Mouse (Mus musculus): ENCODE data around the gene Ssbp2. TPM values are rescaled to one million over a fixed set of nuclear protein-coding genes. Genes with fewer than 3 reads are reported as not detected.

Gene Ssbp2
- polyA plus RNA-seq, 1 experiment from 2014 or later: 30.1 TPM

DNA sequence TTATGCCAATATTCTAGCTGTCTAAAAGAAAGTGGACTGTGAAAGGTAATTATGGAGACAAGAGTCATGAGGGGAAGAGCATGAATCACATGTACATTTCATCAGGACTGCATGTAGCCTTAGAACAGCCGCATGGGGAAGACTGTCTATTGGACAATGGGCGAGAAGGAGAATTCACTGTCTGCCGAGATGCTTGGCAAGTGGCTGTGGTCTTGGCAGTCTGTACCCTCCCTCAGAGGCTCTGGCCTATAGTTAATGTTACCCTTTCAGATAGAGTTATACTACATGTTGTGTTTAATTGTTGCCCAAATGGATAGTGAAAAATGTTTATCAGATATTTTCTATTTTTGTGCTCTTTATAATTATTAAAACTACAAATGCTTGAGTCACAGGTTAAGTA is 156.0 kb downstream of the Ssbp2 start:
- Histone ChIP-seq H3K27me3 (replicated peaks; ENCODE audit: control insufficient read depth, insufficient read depth, low read length) (no peaks in the 10 kb centered on the region), H3K4me3 (ENCODE audit: low read depth, low read length) (no peak overlapping the region), H3K4me2 (replicated peaks; ENCODE audit: low read depth) (no peak overlapping the region), H3K4me1 (replicated peaks; ENCODE audit: control insufficient read depth, insufficient read depth, low read length) (0 out of 2 replicates have a peak, but pooled peaks cover 3% of the 10 kb centered on the region), H3K36me3 (ENCODE audit: control insufficient read depth, insufficient read depth) (no peaks in the 10 kb centered on the region), H3K27ac (ENCODE audit: low read depth, low read length) (no peak overlapping the region), H3K9me3 (ENCODE audit: control insufficient read depth) (no peaks in the 10 kb centered on the region), H3K9ac (ENCODE audit: low read depth, low read length) (no peak overlapping the region)
- TF ChIP-seq CTCF (IDR thresholded peaks at IDR 0.05; ENCODE audit: low read depth): no peak
- 85% methylated on average over 3 of the region's 3 CpGs for WGBS
- no peak for ATAC-seq

DNA sequence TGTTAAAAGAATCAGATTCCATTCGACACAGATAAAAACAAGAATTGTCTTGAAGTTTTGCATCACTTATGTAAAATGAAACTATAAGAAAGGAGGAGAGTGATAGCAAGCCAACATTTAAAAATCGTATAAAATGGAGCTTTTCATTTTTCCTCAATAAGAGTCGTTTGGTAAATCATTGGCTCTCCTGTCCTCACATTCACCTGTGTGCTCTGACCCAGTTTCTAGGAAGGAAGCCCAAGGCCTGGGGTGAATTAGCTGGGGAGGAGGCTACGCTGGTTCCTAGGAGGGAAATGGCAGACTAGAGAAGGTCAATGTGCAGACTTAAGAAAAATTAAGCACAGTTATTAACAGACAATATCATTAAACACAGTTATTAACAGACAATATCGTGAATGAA is 156.8 kb downstream of the Ssbp2 start:
- H3K4me2 ChIP-seq (replicated peaks; ENCODE audit: low read depth): no peak overlapping the region
- WGBS: 80% methylated on average over 5 of the region's 5 CpGs
- no peak for TF ChIP-seq CTCF (IDR thresholded peaks at IDR 0.05; ENCODE audit: low read depth)

DNA sequence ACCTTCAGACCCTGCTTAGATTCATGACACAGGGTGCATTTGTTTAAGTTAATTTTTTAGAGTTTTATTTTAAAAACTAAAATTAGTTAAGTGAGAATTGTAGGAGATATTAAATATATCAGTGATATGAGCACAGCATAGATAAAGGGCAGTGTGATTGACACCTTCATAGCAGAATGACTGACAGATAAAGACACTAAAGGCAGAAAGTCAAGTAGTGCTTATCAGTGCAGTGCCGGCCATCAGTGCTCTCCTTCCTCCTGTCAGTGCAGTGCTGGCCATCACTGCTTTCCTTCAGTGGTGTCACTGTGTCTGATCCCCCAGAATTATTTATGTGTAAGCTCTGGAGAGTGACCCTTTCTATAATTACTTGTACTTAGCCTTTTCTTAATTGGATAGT is 159.3 kb downstream of the Ssbp2 start:
- Histone ChIP-seq H3K9ac (ENCODE audit: low read depth, low read length) (no peak overlapping the region), H3K27me3 (replicated peaks; ENCODE audit: control insufficient read depth, insufficient read depth, low read length) (no peaks in the 10 kb centered on the region), H3K4me3 (ENCODE audit: low read depth, low read length) (no peak overlapping the region), H3K9me3 (ENCODE audit: control insufficient read depth) (no peaks in the 10 kb centered on the region), H3K36me3 (ENCODE audit: control insufficient read depth, insufficient read depth) (no peaks in the 10 kb centered on the region), H3K27ac (ENCODE audit: low read depth, low read length) (no peak overlapping the region), H3K4me1 (replicated peaks; ENCODE audit: control insufficient read depth, insufficient read depth, low read length) (no peaks in the 10 kb centered on the region), H3K4me2 (replicated peaks; ENCODE audit: low read depth) (no peak overlapping the region)
- TF ChIP-seq CTCF (IDR thresholded peaks at IDR 0.05; ENCODE audit: low read depth): no peak
- no peak for ATAC-seq
- 23% methylated on average over 1 of the region's 1 CpGs for whole genome bisulfite sequencing

More for the DNA sequence above, 156.8 kb downstream of the Ssbp2 start:
- Histone ChIP-seq H3K36me3 (ENCODE audit: control insufficient read depth, insufficient read depth) (no peaks in the 10 kb centered on the region), H3K9ac (ENCODE audit: low read depth, low read length) (no peak overlapping the region), H3K27me3 (replicated peaks; ENCODE audit: control insufficient read depth, insufficient read depth, low read length) (no peaks in the 10 kb centered on the region), H3K4me1 (replicated peaks; ENCODE audit: control insufficient read depth, insufficient read depth, low read length) (0 out of 2 replicates have a peak, but pooled peaks cover 3% of the 10 kb centered on the region), H3K4me3 (ENCODE audit: low read depth, low read length) (no peak overlapping the region), H3K9me3 (ENCODE audit: control insufficient read depth) (no peaks in the 10 kb centered on the region), H3K27ac (ENCODE audit: low read depth, low read length) (no peak overlapping the region)
- ATAC-seq: no peak

DNA sequence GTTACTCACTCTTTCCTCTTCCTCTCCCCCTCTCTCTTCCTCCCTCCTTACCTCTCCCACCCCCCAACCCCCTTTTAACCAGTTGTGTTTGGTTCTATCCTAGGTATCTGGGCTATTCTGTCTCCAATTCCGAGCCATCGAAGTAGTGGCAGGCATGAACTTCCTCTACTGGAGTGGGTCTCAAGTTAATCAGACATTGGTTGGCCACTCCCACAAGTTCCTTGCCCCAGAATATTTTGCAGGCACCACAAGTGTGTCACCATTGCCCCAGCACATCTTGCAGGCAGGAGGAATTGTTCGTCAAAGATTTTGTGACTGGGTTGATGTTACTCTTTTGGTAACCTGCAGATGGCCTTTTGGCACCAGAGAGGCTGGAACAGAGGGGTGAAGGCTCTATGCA is 160.5 kb downstream of the Ssbp2 start:
- Histone ChIP-seq H3K27ac (ENCODE audit: low read depth, low read length) (no peak overlapping the region), H3K27me3 (replicated peaks; ENCODE audit: control insufficient read depth, insufficient read depth, low read length) (no peaks in the 10 kb centered on the region), H3K4me3 (ENCODE audit: low read depth, low read length) (no peak overlapping the region), H3K9me3 (ENCODE audit: control insufficient read depth) (no peaks in the 10 kb centered on the region), H3K36me3 (ENCODE audit: control insufficient read depth, insufficient read depth) (no peaks in the 10 kb centered on the region), H3K4me1 (replicated peaks; ENCODE audit: control insufficient read depth, insufficient read depth, low read length) (no peaks in the 10 kb centered on the region), H3K9ac (ENCODE audit: low read depth, low read length) (no peak overlapping the region), H3K4me2 (replicated peaks; ENCODE audit: low read depth) (no peak overlapping the region)
- no peak for TF ChIP-seq CTCF (IDR thresholded peaks at IDR 0.05; ENCODE audit: low read depth)
- ATAC-seq: no peak
- WGBS: 91% methylated on average over 3 of the region's 3 CpGs

DNA sequence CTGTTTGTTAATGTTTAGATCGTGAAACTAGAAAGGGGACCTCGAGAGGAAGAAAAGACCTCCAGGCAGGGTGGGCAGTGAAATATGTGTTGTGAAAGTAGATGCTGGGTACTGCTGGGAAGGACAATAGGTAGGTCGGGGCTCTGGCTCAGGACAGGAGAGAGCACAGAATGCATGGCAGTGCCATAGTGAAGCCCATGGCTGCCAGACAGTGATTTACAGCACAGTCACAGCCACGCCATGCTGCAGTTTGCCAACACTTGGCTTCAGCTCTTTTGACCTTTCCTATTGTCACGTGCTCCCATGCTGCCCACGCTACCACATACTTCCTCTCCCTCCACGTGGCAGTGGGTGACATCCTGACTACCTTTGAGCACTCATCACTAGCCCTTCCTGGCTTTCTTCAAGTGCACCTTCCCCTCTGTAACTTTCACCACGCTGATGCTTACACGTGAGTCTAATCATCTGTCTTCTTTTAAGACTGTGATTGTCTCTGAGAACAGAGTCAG is 171.3 kb downstream of the Ssbp2 start:
- no peaks in the 10 kb centered on the region for H3K9me3 ChIP-seq (ENCODE audit: control insufficient read depth)
- TF ChIP-seq CTCF (IDR thresholded peaks at IDR 0.05; ENCODE audit: low read depth): no peak
- H3K4me2 ChIP-seq (replicated peaks; ENCODE audit: low read depth): no peak overlapping the region
- no peaks in the 10 kb centered on the region for H3K4me1 ChIP-seq (replicated peaks; ENCODE audit: control insufficient read depth, insufficient read depth, low read length)
- H3K27me3 ChIP-seq (replicated peaks; ENCODE audit: control insufficient read depth, insufficient read depth, low read length): no peaks in the 10 kb centered on the region
- 63% methylated on average over 9 of the region's 9 CpGs for WGBS
- no peak for ATAC-seq
- H3K9ac ChIP-seq (ENCODE audit: low read depth, low read length): no peak overlapping the region
- H3K4me3 ChIP-seq (ENCODE audit: low read depth, low read length): no peak overlapping the region
- no peaks in the 10 kb centered on the region for H3K36me3 ChIP-seq (ENCODE audit: control insufficient read depth, insufficient read depth)
- no peak overlapping the region for H3K27ac ChIP-seq (ENCODE audit: low read depth, low read length)

DNA sequence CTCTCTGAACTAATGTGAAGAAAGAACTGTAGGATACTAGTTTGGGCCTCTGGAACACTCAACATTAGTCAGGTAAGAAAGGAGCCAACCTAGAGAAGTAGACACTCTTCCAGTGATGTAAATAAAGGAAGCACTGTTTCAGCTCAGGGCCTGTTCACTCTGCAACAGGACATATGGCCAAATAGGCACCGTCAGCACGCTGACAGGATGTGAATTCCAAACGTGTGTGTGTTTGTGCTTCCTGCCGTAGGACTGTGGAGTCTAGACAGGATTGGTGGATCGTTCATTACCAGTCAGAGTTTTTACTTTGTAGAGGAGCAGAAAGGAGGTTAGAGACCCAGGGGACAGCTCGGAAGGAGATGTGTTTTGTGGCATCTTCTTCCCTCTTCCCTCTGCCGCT is 174.0 kb downstream of the Ssbp2 start:
- Histone ChIP-seq H3K27ac (ENCODE audit: low read depth, low read length) (no peak overlapping the region), H3K4me3 (ENCODE audit: low read depth, low read length) (no peak overlapping the region), H3K4me2 (replicated peaks; ENCODE audit: low read depth) (no peak overlapping the region), H3K9ac (ENCODE audit: low read depth, low read length) (no peak overlapping the region), H3K27me3 (replicated peaks; ENCODE audit: control insufficient read depth, insufficient read depth, low read length) (no peaks in the 10 kb centered on the region), H3K36me3 (ENCODE audit: control insufficient read depth, insufficient read depth) (no peaks in the 10 kb centered on the region), H3K4me1 (replicated peaks; ENCODE audit: control insufficient read depth, insufficient read depth, low read length) (no peaks in the 10 kb centered on the region), H3K9me3 (ENCODE audit: control insufficient read depth) (no peaks in the 10 kb centered on the region)
- ATAC-seq: no peak
- 47% methylated on average over 7 of the region's 7 CpGs for WGBS
- TF ChIP-seq CTCF (IDR thresholded peaks at IDR 0.05; ENCODE audit: low read depth): no peak

DNA sequence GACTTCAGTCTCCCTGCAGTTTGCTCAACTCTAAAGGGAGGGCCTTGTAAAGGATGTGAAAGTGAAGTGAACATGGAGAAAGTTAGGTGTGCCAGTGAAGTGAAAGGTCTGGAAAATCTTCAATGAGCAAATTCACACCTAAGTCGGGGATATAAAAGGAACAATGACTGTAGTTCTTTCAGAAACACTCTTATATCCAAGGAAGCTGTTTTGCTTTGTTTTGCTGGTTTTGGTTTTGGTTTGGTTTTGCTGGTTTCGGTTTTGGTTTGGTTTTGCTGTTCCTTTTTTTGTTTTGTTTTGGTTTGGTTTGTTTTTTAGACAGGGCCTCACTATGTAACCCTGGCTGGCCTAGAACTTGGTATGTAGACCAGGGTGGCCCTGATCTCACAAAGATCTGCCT is 175.9 kb downstream of the Ssbp2 start:
- no peak for ATAC-seq
- Histone ChIP-seq H3K27ac (ENCODE audit: low read depth, low read length) (no peak overlapping the region), H3K4me2 (replicated peaks; ENCODE audit: low read depth) (no peak overlapping the region)

More for the DNA sequence above, 175.9 kb downstream of the Ssbp2 start:
- Histone ChIP-seq H3K9ac (ENCODE audit: low read depth, low read length) (no peak overlapping the region), H3K27me3 (replicated peaks; ENCODE audit: control insufficient read depth, insufficient read depth, low read length) (no peaks in the 10 kb centered on the region), H3K36me3 (ENCODE audit: control insufficient read depth, insufficient read depth) (no peaks in the 10 kb centered on the region), H3K9me3 (ENCODE audit: control insufficient read depth) (no peaks in the 10 kb centered on the region), H3K4me3 (ENCODE audit: low read depth, low read length) (no peak overlapping the region), H3K4me1 (replicated peaks; ENCODE audit: control insufficient read depth, insufficient read depth, low read length) (no peaks in the 10 kb centered on the region)
- 85% methylated on average over 2 of the region's 2 CpGs for WGBS
- TF ChIP-seq CTCF (IDR thresholded peaks at IDR 0.05; ENCODE audit: low read depth): no peak
